Mouse (Mus musculus) stomach, adult 2 months (tissue): Measurements from ENCODE around the gene Prss28. TPM values are rescaled to one million over a fixed set of nuclear protein-coding genes. Genes with fewer than 3 reads are reported as not detected.

Source experiments
- polyA plus RNA-seq: library from polyadenylated mRNA; depleted of rRNA; stranded (reverse); fragments of >200 nt; gene quantifications from 2 replicates; pipeline ENCODE4 v1.2.3, GENCODE M21; 2012; rRNA removed

Gene Prss28
- polyA plus RNA-seq: 0.06 and 0.09 TPM in 2 replicates

GRCm38 (mm10) chr17:25308346-25308745 lies at the start of gene Prss28:
Prss28 (plus strand) TSS chr17:25308646.

GRCm38 (mm10) chr17:25274571-25275346 lies 33.7 kb upstream of the Prss28 start, which contains the start of gene Ube2i:
Ube2i (minus strand) TSS chr17:25274622.

GRCm38 (mm10) chr17:25298094-25298493 lies 10.4 kb upstream of the Prss28 start, which contains the start of gene Prss34:
Prss34 (plus strand) TSS chr17:25298394.

GRCm38 (mm10) chr17:25318354-25318753 lies 9.9 kb downstream of the Prss28 start, which contains the start of gene Prss29:
Prss29 (plus strand) TSS chr17:25318654.

GRCm38 (mm10) chr17:25345462-25345861 lies 37.0 kb downstream of the Prss28 start, which contains the start of gene Tpsab1:
Tpsab1 (minus strand) TSS chr17:25345562.

Other genes with a start within 250 kb of the Prss28 start
- 17.1 and 18.2 TPM in 2 replicates for gene Tmem204, start 225.1 kb upstream of the Prss28 start, polyA plus RNA-seq
- 7.1 and 7.3 TPM in 2 replicates for gene Telo2, start 192.7 kb upstream of the Prss28 start, polyA plus RNA-seq
- not detected in 2 replicates for gene Ptx4, start 187.9 kb upstream of the Prss28 start, polyA plus RNA-seq
- 12.3 and 13.1 TPM in 2 replicates for gene Clcn7, start 175.3 kb upstream of the Prss28 start, polyA plus RNA-seq
- gene Ccdc154, start 146.2 kb upstream of the Prss28 start, polyA plus RNA-seq: 0.08 and 0.13 TPM in 2 replicates
- 3.6 TPM in 2 replicates for gene Gm38655, start 133.2 kb upstream of the Prss28 start, polyA plus RNA-seq
- 8.0 and 10.1 TPM in 2 replicates for gene BC003965, start 124.1 kb upstream of the Prss28 start, polyA plus RNA-seq
- 8.7 and 10.6 TPM in 2 replicates for gene Unkl, start 120.2 kb upstream of the Prss28 start, polyA plus RNA-seq
- gene Gnptg, start 68.5 kb upstream of the Prss28 start, polyA plus RNA-seq: 15.3 and 17.3 TPM in 2 replicates
- 7.8 and 11.4 TPM in 2 replicates for gene Tsr3, start 68.5 kb upstream of the Prss28 start, polyA plus RNA-seq
- gene Baiap3, start 52.3 kb upstream of the Prss28 start, polyA plus RNA-seq: 5.8 and 9.5 TPM in 2 replicates
- 37.9 and 44.5 TPM in 2 replicates for gene Ube2i, start 34.0 kb upstream of the Prss28 start, polyA plus RNA-seq
- gene Prss34, start 10.3 kb upstream of the Prss28 start, polyA plus RNA-seq: 0.10 TPM in 1 of 2 replicates, not detected in the other
- gene Prss29, start 10.0 kb downstream of the Prss28 start, polyA plus RNA-seq: not detected in 2 replicates
- gene Tpsab1, start 36.9 kb downstream of the Prss28 start, polyA plus RNA-seq: 6.2 and 33.9 TPM in 2 replicates
- gene Tpsb2, start 57.7 kb downstream of the Prss28 start, polyA plus RNA-seq: 17.3 and 32.1 TPM in 2 replicates
- gene Tpsg1, start 60.6 kb downstream of the Prss28 start, polyA plus RNA-seq: 1.5 and 2.3 TPM in 2 replicates
- gene Cacna1h, start 125.1 kb downstream of the Prss28 start, polyA plus RNA-seq: 13.5 and 16.6 TPM in 2 replicates
- 0.31 TPM in 1 of 2 replicates, not detected in the other for gene Tekt4, start 146.0 kb downstream of the Prss28 start, polyA plus RNA-seq
- gene Sstr5, start 188.6 kb downstream of the Prss28 start, polyA plus RNA-seq: 0.04 TPM in 1 of 2 replicates, not detected in the other